Mouse (Mus musculus): ENCODE results near the gene Rpl23a. TPM values are rescaled to one million over a fixed set of nuclear protein-coding genes. Genes with fewer than 3 reads are reported as not detected.
A peak's percentile ranks its signal among the peaks of the same experiment; 100 is the strongest.

Gene Rpl23a
- polyA plus RNA-seq, 2 experiments: 1,819 to 3,231 TPM

DNA sequence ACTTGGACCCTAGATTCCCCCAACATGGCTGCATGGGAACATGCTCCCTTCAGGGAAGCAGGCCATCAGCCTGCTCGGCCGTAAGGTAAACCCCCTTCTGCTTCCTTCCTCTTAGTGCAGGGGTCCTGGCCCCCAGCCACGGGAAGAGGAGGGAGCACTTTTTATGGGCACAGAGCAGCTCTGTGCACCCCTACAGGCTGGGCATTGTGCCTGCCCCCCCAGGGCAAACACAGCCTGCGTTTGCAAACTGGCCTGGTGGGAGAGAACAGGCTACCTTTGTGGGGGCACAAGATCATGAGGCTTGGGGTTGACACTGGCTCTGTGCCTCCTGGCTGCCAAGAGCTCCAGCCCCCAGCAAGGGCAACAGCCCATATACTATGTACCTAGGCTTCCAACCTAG, 21.4 kb downstream of the Rpl23a start:
- Histone ChIP-seq H3K4me2 (replicated peaks; ENCODE audit: low read depth, low read length, severe bottlenecking) (peak overlapping the region; percentile 82), H3K4me3 (replicated peaks; ENCODE audit: low read length) (peak overlapping the region; percentile 100), H3K9ac (ENCODE audit: low read depth, low read length, severe bottlenecking) (peak overlapping the region; percentile 31; the same call in 1 of the 2 replicates), H3K27me3 (ENCODE audit: control insufficient read depth, insufficient read depth, low read length) (no peaks in the 10 kb centered on the region), H3K36me3 (ENCODE audit: control insufficient read depth, insufficient read depth, low read length) (peaks cover 58% of the 10 kb centered on the region), H3K27ac (replicated peaks; ENCODE audit: low read depth, low read length) (peak overlapping the region; percentile 97), H3K4me1 (ENCODE audit: control insufficient read depth, insufficient read depth, low read length) (peaks cover 32% of the 10 kb centered on the region), H3K9me3 (ENCODE audit: control insufficient read depth, low read length) (no peaks in the 10 kb centered on the region)
- no peak for DNase-seq (ENCODE audit: low spot score)
- 33% methylated on average over 4 of the region's 4 CpGs for WGBS
- ATAC-seq (ENCODE audit: low FRiP score, low read depth): no peak
- no peak for TF ChIP-seq POLR2A (IDR thresholded peaks at IDR 0.05; ENCODE audit: borderline replicate concordance, extremely low read depth, insufficient read depth, insufficient read length)

DNA sequence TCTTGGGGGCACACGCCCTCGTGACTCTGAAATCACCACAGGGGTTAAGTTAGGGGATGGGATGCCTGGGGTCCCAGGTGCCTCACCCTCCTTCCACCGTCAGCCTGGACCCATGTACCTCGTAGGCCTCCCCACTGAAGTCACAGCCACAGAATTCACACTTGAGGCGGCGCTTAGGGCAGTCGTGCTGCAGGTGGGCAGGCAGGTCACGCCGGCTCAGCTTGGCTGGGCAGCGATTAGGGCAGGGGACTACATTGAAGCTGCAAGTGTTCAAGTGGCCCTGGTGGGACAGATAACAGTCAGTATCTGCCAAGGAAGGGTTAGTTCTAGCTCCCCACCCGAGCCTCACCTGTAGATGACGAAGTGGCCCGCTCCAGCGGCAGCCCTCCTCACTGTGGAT, 22.2 kb downstream of the Rpl23a start:
- H3K9me3 ChIP-seq (ENCODE audit: control insufficient read depth, low read length): no peaks in the 10 kb centered on the region
- WGBS: 89% methylated on average over 14 of the region's 14 CpGs
- DNase-seq (ENCODE audit: low spot score): no peak
- H3K4me3 ChIP-seq (replicated peaks; ENCODE audit: low read length): no peak overlapping the region
- no peaks in the 10 kb centered on the region for H3K27me3 ChIP-seq (ENCODE audit: control insufficient read depth, insufficient read depth, low read length)
- H3K9ac ChIP-seq (ENCODE audit: low read depth, low read length, severe bottlenecking): no peak overlapping the region
- H3K4me1 ChIP-seq (ENCODE audit: control insufficient read depth, insufficient read depth, low read length): peaks cover 26% of the 10 kb centered on the region
- H3K4me2 ChIP-seq (replicated peaks; ENCODE audit: low read depth, low read length, severe bottlenecking): no peak overlapping the region
- no peak overlapping the region for H3K27ac ChIP-seq (replicated peaks; ENCODE audit: low read depth, low read length)
- H3K36me3 ChIP-seq (ENCODE audit: control insufficient read depth, insufficient read depth, low read length): peaks cover 66% of the 10 kb centered on the region
- no peak for TF ChIP-seq POLR2A (IDR thresholded peaks at IDR 0.05; ENCODE audit: borderline replicate concordance, extremely low read depth, insufficient read depth, insufficient read length)
- ATAC-seq (ENCODE audit: low FRiP score, low read depth): no peak

DNA sequence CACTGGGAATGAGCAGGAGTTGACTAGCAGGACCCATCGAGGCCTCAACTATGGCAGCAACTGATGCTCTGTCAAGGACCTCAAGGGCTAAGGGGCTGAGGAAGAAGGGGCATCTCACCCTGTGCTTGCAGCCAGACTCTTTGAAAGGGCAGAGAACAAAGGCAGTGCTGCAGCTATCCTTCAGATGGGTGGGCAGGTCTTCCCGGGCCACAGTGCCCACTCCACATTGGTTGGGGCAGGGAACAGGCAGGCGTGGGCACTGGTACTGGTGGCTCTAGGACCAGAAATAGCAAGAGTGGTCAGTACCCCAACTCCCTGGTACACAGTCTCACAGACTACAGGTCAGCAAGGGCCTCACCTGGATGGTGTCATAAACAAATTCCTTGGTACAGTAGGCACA, 22.7 kb downstream of the Rpl23a start:
- 88% methylated on average over 3 of the region's 3 CpGs for WGBS
- no peak for ATAC-seq (ENCODE audit: low FRiP score, low read depth)
- Histone ChIP-seq H3K4me1 (ENCODE audit: control insufficient read depth, insufficient read depth, low read length) (peaks cover 21% of the 10 kb centered on the region), H3K4me2 (replicated peaks; ENCODE audit: low read depth, low read length, severe bottlenecking) (no peak overlapping the region), H3K27me3 (ENCODE audit: control insufficient read depth, insufficient read depth, low read length) (no peaks in the 10 kb centered on the region), H3K27ac (replicated peaks; ENCODE audit: low read depth, low read length) (no peak overlapping the region), H3K36me3 (ENCODE audit: control insufficient read depth, insufficient read depth, low read length) (peaks cover 71% of the 10 kb centered on the region), H3K9ac (ENCODE audit: low read depth, low read length, severe bottlenecking) (no peak overlapping the region), H3K4me3 (replicated peaks; ENCODE audit: low read length) (no peak overlapping the region), H3K9me3 (ENCODE audit: control insufficient read depth, low read length) (no peaks in the 10 kb centered on the region)
- no peak for TF ChIP-seq POLR2A (IDR thresholded peaks at IDR 0.05; ENCODE audit: borderline replicate concordance, extremely low read depth, insufficient read depth, insufficient read length)
- no peak for DNase-seq (ENCODE audit: low spot score)

DNA sequence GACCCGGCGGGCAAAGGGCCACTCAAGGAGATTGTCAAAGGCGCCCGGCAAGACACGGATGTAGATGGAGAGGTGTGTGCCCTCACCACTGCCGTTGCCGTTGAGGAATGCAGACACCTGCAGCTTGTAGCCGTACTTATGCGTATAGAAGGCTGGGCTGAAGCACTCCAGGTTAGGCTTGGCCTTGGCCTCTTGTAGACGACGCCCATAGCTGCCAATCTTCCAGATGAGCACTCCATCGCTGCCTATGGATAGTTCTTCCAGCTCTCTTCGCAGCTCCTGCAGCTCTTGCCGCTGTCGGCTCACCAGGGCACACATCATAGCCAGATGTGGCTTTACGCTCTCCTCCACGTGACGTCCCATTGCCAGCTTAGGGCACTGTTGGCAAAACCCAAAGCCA, 23.2 kb downstream of the Rpl23a start:
- no peaks in the 10 kb centered on the region for H3K9me3 ChIP-seq (ENCODE audit: control insufficient read depth, low read length)
- no peak overlapping the region for H3K4me2 ChIP-seq (replicated peaks; ENCODE audit: low read depth, low read length, severe bottlenecking)
- ATAC-seq (ENCODE audit: low FRiP score, low read depth) (no peak), DNase-seq (ENCODE audit: low spot score) (no peak)
- H3K9ac ChIP-seq (ENCODE audit: low read depth, low read length, severe bottlenecking): no peak overlapping the region
- peaks cover 75% of the 10 kb centered on the region for H3K36me3 ChIP-seq (ENCODE audit: control insufficient read depth, insufficient read depth, low read length)
- peaks cover 20% of the 10 kb centered on the region for H3K4me1 ChIP-seq (ENCODE audit: control insufficient read depth, insufficient read depth, low read length)
- WGBS: 92% methylated on average over 18 of the region's 18 CpGs
- no peak for TF ChIP-seq POLR2A (IDR thresholded peaks at IDR 0.05; ENCODE audit: borderline replicate concordance, extremely low read depth, insufficient read depth, insufficient read length)
- H3K4me3 ChIP-seq (replicated peaks; ENCODE audit: low read length): no peak overlapping the region
- no peaks in the 10 kb centered on the region for H3K27me3 ChIP-seq (ENCODE audit: control insufficient read depth, insufficient read depth, low read length)
- H3K27ac ChIP-seq (replicated peaks; ENCODE audit: low read depth, low read length): no peak overlapping the region

DNA sequence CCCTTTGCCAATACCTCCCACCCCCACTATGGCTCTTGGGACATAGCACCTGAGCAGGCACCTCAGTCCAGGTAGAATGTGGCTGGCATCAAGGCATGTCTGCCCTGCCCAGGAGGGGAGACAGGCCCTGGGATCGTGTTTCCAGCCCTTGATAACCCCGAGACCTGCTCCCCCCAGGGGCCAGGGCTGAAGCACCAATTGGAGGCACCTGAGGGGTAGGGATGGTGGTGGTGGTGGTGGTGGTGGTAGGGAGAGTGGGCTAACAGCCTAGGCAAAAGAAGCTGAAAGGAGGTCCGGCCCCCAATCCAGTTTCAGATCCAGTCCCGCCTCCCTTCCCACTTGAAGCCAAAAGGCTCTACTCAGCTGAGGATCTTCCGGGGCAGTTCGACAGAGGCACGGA, 23.8 kb downstream of the Rpl23a start:
- H3K27ac ChIP-seq (replicated peaks; ENCODE audit: low read depth, low read length): no peak overlapping the region
- TF ChIP-seq POLR2A (IDR thresholded peaks at IDR 0.05; ENCODE audit: borderline replicate concordance, extremely low read depth, insufficient read depth, insufficient read length): no peak
- no peaks in the 10 kb centered on the region for H3K27me3 ChIP-seq (ENCODE audit: control insufficient read depth, insufficient read depth, low read length)
- H3K4me2 ChIP-seq (replicated peaks; ENCODE audit: low read depth, low read length, severe bottlenecking): no peak overlapping the region
- H3K36me3 ChIP-seq (ENCODE audit: control insufficient read depth, insufficient read depth, low read length): peaks cover 81% of the 10 kb centered on the region
- 86% methylated on average over 5 of the region's 7 CpGs for whole genome bisulfite sequencing
- no peaks in the 10 kb centered on the region for H3K9me3 ChIP-seq (ENCODE audit: control insufficient read depth, low read length)
- no peak overlapping the region; the same call in 1 of the 2 replicates for H3K9ac ChIP-seq (ENCODE audit: low read depth, low read length, severe bottlenecking)
- no peak for ATAC-seq (ENCODE audit: low FRiP score, low read depth)
- H3K4me1 ChIP-seq (ENCODE audit: control insufficient read depth, insufficient read depth, low read length): peaks cover 20% of the 10 kb centered on the region
- H3K4me3 ChIP-seq (replicated peaks; ENCODE audit: low read length): no peak overlapping the region
- DNase-seq (ENCODE audit: low spot score): no peak

DNA sequence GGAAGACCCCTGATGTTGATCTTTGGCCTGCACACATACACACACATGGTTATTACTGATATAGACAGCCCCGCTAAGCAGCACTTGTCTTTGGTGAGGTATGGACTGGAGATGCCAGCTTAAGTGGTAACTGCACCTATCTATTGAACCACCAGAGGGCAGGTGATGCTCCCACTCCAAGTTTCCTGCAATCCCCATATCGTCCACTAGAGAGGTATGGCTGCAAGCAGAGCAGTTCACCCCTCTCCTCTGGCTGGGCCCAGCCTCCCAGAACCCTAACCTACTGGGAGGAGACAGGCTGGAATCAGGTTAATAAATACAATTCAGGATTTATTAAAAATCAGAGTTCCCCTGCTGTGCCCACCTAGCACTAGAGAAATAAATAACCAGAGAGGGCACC, 24.3 kb downstream of the Rpl23a start:
- DNase-seq (ENCODE audit: low spot score): peak; percentile 91
- no peaks in the 10 kb centered on the region for H3K9me3 ChIP-seq (ENCODE audit: control insufficient read depth, low read length)
- H3K27me3 ChIP-seq (ENCODE audit: control insufficient read depth, insufficient read depth, low read length): no peaks in the 10 kb centered on the region
- H3K4me1 ChIP-seq (ENCODE audit: control insufficient read depth, insufficient read depth, low read length): peaks cover 20% of the 10 kb centered on the region
- no peak for TF ChIP-seq POLR2A (IDR thresholded peaks at IDR 0.05; ENCODE audit: borderline replicate concordance, extremely low read depth, insufficient read depth, insufficient read length)
- no peak overlapping the region for H3K4me2 ChIP-seq (replicated peaks; ENCODE audit: low read depth, low read length, severe bottlenecking)
- ATAC-seq (ENCODE audit: low FRiP score, low read depth): no peak
- H3K9ac ChIP-seq (ENCODE audit: low read depth, low read length, severe bottlenecking): no peak overlapping the region
- WGBS: 33% methylated on average over 2 of the region's 2 CpGs
- H3K4me3 ChIP-seq (replicated peaks; ENCODE audit: low read length): no peak overlapping the region
- peaks cover 86% of the 10 kb centered on the region for H3K36me3 ChIP-seq (ENCODE audit: control insufficient read depth, insufficient read depth, low read length)
- no peak overlapping the region for H3K27ac ChIP-seq (replicated peaks; ENCODE audit: low read depth, low read length)
